Mouse (Mus musculus) urinary bladder, postnatal 25 days (tissue): ENCODE measurements around the gene Rab3b.

Source experiments
- DNase-seq: peaks from one replicate; pipeline ENCODE4 v3.0.0; 2022; ENCODE audit warnings: low spot score

Gene Rab3b

GRCm38 (mm10) chr4:108950201-108950600, 71.3 kb downstream of the Rab3b start:
- no peak for DNase-seq

DNA sequence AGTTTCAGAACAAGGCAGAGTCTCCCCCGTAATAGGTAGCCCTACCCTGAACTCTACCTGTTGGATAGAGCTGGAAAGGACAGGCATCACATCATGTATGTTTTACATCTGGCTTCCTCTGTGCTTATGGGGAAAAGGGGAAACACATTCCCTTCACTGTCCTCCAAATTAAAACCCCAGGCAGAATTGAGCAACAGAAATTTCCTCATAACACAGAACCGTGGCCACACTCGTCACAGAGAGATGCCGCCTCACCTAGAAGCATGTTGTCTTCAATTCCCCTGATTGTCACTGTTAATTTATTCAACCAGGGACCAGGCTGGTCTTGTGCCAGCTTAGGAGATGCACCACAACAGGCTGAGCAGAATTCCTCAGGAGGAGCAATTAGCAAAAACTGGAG, 72.8 kb downstream of the Rab3b start:
- DNase-seq, result no peak

GRCm38 (mm10) chr4:108959696-108960095, 80.8 kb downstream of the Rab3b start:
- no peak for DNase-seq

DNA sequence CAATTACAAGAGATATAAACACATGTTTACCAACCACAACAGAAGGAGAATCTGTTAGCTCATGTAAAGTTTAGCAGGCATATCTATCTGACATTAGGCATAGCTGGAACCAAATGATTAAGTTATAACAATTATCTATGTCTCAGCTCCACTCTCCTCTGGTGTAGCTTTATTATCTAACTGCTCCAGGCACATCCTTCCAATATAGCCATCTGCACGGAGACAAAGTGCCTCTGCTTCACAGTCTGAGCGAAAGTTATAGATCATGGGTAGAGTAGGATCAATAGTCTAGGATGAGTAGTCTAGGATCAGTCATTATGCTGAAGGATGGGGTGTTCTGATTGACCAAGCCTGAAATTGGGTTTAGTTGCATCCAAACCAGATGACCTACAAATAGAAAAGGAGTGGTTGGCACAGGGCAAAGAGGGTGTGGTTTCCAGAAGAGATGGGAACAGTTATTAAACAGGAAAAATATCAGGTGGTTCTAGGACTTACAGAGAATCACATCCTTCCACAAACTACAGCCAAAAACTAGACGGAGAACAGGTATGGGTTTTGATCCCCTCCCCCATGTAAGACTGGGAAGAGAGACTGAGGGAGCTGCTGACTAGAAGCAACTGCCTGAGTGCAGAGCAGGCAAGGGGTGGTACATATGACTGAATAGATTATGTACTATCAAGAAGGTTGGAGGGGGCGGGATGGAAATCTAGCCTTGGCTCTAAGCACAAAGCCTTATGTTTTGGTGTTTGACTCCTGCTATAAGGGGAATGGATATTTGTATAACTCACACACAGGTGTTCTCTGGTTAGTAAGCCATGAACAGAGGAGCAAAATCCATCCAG, 82.0 kb downstream of the Rab3b start:
- no peak for DNase-seq

DNA sequence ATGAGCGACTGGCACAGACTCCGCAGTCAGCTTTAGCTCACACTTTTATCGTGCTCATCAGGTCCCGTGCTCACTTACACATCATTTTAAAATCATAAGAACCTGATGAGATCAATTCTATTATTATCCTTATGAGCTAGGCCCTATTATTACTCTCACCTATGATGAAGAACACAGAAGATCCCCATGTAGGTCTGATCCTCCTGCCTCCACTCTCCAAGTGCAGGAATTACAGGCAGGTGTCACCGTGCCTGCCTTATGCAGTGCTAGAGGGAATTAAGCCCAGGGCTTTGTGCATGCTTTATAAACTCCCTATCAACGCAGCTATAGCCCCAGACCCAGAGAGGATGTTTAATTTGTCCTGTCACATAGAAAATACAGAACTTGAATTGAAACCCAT, 84.2 kb downstream of the Rab3b start:
- no peak for DNase-seq

- DNase-seq, result no peak
Observed at GRCm38 (mm10) chr4:108969517-108969916, 90.7 kb downstream of the Rab3b start.

DNA sequence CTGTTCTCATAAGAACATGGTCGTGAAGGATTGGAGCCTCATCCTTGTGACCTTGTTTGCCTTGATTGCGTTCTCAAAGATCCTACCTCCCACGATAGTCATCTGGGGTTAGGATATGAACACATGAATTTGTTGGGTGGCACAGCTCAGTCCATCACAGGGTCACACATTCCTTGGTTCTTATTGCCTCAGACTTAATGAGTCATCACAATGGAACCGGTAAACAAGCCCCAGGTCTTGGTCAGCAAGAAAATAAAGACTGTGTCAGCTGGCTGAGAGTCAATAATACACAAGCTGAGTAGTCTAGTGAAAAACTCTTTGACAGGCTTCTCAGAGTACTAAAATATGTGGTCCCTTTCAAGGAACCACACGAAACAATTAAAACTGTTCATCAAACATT, 92.2 kb downstream of the Rab3b start:
- DNase-seq, result no peak

DNA sequence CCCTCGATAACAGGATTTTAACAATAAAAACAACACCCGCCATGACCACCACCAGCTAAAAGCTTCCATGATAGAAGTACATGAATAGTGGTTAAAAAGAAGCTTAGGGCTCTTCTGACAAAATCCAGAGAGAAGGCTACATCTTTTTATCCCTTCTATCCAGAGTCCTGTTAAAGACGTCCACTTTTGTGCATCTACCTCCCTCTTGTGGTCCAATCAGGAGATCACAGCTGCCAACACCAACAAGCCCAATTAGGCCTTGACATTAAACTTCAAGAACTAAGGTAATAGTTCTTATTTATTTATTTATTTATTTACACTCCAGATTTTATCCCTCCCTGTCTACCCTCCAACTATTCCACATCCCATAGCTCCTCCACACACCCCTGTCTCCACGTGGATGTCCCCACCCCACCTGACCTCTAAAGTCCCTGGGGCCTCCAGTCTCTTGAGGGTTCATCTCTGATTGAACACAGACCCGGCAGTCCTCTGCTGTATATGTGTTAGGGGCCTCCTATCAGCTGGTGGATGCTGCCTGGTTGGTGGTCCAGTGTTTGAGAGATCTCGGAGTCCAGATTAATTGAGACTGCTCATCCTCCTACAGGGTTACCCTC, 97.7 kb downstream of the Rab3b start:
- no peak for DNase-seq

- no peak for DNase-seq
Observed at GRCm38 (mm10) chr4:108986833-108987472, 108.1 kb downstream of the Rab3b start.

- no peak for DNase-seq
Observed at GRCm38 (mm10) chr4:108987473-108987842, 108.6 kb downstream of the Rab3b start.

GRCm38 (mm10) chr4:108989430-108989829, 110.6 kb downstream of the Rab3b start:
- no peak for DNase-seq

- no peak for DNase-seq
Observed at GRCm38 (mm10) chr4:108990032-108990431, 111.2 kb downstream of the Rab3b start.

GRCm38 (mm10) chr4:108990571-108990970, 111.7 kb downstream of the Rab3b start:
- no peak for DNase-seq

DNA sequence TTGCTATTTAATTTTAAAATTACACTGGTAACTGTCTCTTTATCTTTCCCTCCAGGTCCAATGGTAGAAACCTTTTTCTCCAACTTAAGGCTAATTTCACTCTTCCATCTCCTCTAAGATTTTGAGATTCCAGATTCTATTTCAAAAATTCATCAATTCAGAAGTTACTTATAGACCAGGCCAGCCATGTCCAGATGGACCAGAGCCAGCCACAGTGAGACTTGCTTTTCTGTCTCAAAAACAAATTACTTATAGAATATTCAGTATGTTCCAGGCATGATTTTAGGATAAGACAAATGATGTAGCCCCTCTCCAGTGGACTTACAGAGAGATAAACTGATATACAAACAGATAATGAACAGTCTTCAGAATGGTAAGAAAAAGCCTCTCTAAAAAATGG, 112.9 kb downstream of the Rab3b start:
- DNase-seq, result no peak
